Mouse (Mus musculus) MEL (cell line): ENCODE measurements at regions not wholly inside any gene's neighbourhood (a gene's known extent, or its start where the extent isn't known, plus 50 kb on each side); places are given as distances from the start of the nearest gene placed in this dataset.

Experiments used
- CHD2 ChIP-seq: IDR thresholded peaks from 2 replicates; pipeline ENCODE4 v1.6.1; 2011; ENCODE audit warnings: low read length, improper control_type of control experiment
- CTCF ChIP-seq, 3 experiments: IDR thresholded peaks in 2 of 3; conservative IDR thresholded peaks in 1 of 3; 2 replicates each; pipeline ENCODE4 v1.5.1; 2011 to 2012; ENCODE audit warnings: low read length in 3 of 3, low read depth in 2 of 3, mild to moderate bottlenecking in 2 of 3, improper control_type of control experiment in 1 of 3, inconsistent platforms in 1 of 3, mixed read lengths in 1 of 3, moderate library complexity in 1 of 3; ENCODE audit not compliant: control insufficient read depth in 1 of 3, insufficient read depth in 1 of 3, poor library complexity in 1 of 3, severe bottlenecking in 1 of 3
- GATA1 ChIP-seq: IDR thresholded peaks from 2 replicates; pipeline ENCODE4 v1.6.1; 2011; ENCODE audit warnings: low read depth, low read length, improper control_type of control experiment
- HCFC1 ChIP-seq: IDR thresholded peaks from 2 replicates; pipeline ENCODE4 v1.6.1; 2012; ENCODE audit warnings: low read depth, mild to moderate bottlenecking, inconsistent platforms, low read length, improper control_type of control experiment, moderate library complexity
- MAX ChIP-seq: IDR thresholded peaks from 2 replicates; pipeline ENCODE4 v1.6.1; 2011; ENCODE audit warnings: low read length, improper control_type of control experiment
- MEF2A ChIP-seq: IDR thresholded peaks from 2 replicates; pipeline ENCODE4 v1.6.1; 2014; ENCODE audit warnings: low read depth, mild to moderate bottlenecking, inconsistent platforms, low read length, improper control_type of control experiment; ENCODE audit not compliant: poor library complexity, insufficient replicate concordance, severe bottlenecking; ENCODE audit errors: extremely low read depth
- POLR2A ChIP-seq, 2 experiments: IDR thresholded peaks; 2 replicates each; pipeline ENCODE4 v1.6.1; 2011 to 2012; ENCODE audit warnings: low read length in 2 of 2, mild to moderate bottlenecking in 2 of 2, control low read depth in 1 of 2, improper control_type of control experiment in 1 of 2, low read depth in 1 of 2, moderate library complexity in 1 of 2; ENCODE audit not compliant: control insufficient read depth in 1 of 2, insufficient read depth in 1 of 2, poor library complexity in 1 of 2
- POLR2AphosphoS2 ChIP-seq: IDR thresholded peaks from 2 replicates; pipeline ENCODE4 v1.6.1; 2011; ENCODE audit warnings: low read length, improper control_type of control experiment
- POLR2AphosphoS5 ChIP-seq: IDR thresholded peaks from 2 replicates; pipeline ENCODE4 v1.6.1; 2012; ENCODE audit warnings: low read depth, borderline replicate concordance, mild to moderate bottlenecking, inconsistent platforms, low read length, moderate library complexity, mixed read lengths
- RAD21 ChIP-seq: IDR thresholded peaks from 2 replicates; pipeline ENCODE4 v1.6.1; 2011; ENCODE audit warnings: mild to moderate bottlenecking, low read depth, low read length, improper control_type of control experiment
- SMC3 ChIP-seq: IDR thresholded peaks from 2 replicates; pipeline ENCODE4 v1.6.1; 2011; ENCODE audit warnings: low read depth, low read length, improper control_type of control experiment
- TBP ChIP-seq: IDR thresholded peaks from 2 replicates; pipeline ENCODE4 v1.8.0; 2011; ENCODE audit warnings: low read depth, low read length, improper control_type of control experiment
- TCF12 ChIP-seq: IDR thresholded peaks from 2 replicates; pipeline ENCODE4 v1.6.1; 2014; ENCODE audit warnings: low read depth, mild to moderate bottlenecking, inconsistent platforms, low read length, improper control_type of control experiment, moderate library complexity
- USF1 ChIP-seq: IDR thresholded peaks from 2 replicates; pipeline ENCODE4 v1.6.1; 2014; ENCODE audit warnings: low read depth, mild to moderate bottlenecking, inconsistent platforms, low read length, improper control_type of control experiment, moderate library complexity

GRCm38 (mm10) chr17:85805726-85806359 is 117.8 kb upstream of the Six2 start:
- TF ChIP-seq MAX = no peak
- TF ChIP-seq CTCF (IDR thresholded peaks at IDR 0.05 in 2 of 3, conservative IDR thresholded peaks at IDR 0.05 in 1 of 3; ENCODE audit: control insufficient read depth in 1 of 3, insufficient read depth in 1 of 3, low read depth in 2 of 3, low read length in 3 of 3, poor library complexity in 1 of 3, severe bottlenecking in 1 of 3) = no peak
- no peak for TF ChIP-seq SMC3
- TF ChIP-seq POLR2A (IDR thresholded peaks at IDR 0.05; ENCODE audit: control insufficient read depth in 1 of 2, insufficient read depth in 1 of 2, low read depth in 1 of 2, low read length in 2 of 2, poor library complexity in 1 of 2) = no peak
- no peak for TF ChIP-seq USF1
- no peak for TF ChIP-seq HCFC1
- no peak for TF ChIP-seq GATA1
- TF ChIP-seq MEF2A = no peak
- no peak for TF ChIP-seq RAD21
- TF ChIP-seq TBP = no peak
- no peak for TF ChIP-seq CHD2
- TF ChIP-seq TCF12 = no peak
- no peak for TF ChIP-seq POLR2AphosphoS2
- no peak for TF ChIP-seq POLR2AphosphoS5
